Mouse (Mus musculus) Muller cell, postnatal 12 days (primary cell): ENCODE data around the gene Wdr34.
"Not testable (repeated sequence)": the region's sequence is repeated elsewhere in the genome, so short reads cannot be mapped to it uniquely, and the experiment has no call there.

ENCODE experiments used
- DNase-seq: peaks from one replicate; pipeline ENCODE4 v3.0.0-alpha.2; 2015; ENCODE audit errors: inconsistent ontology term

Gene Wdr34

DNA sequence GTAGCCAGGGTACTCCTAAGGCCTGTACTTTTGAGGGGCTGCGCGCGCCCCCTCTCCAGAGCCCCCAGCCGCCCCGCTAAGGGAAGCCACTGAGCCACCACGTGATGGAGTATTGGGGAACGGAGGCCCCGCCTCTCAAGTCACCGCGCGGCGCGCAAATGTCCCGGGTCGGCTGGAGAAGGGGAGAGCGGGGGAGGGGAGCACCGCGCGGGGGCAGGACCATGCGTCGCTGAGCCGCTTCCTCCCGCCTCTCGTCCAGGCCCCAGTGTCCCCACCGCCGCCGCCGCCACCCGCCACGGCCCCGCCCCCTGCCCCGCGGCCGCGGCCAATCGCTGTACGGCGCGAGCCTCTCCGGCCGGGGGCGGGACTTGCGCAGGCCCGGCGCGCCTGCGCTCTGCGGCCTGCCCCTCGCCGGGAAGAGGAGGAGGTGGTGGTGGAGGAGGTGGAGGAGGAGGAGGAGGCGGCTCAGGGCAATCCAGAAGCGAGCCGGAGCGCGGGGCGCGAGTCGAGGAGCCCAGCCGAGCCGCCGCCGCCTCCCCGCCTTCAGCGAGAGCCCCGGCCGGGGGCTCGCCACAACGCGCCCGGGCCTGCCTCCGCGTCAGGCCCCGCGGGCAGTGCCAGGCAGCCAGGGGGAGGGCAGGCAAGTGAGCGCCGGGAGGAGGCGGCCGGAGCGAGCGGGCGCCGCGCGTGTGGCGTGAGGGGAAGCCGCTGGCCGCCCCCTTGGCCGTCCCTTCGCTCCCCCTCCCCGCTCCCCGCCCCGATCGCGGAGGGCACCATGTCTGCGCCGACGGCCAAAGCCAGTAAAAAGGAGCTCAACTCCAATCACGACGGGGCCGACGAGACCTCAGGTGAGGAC, 17.6 kb upstream of the Wdr34 start:
- peak; percentile 98 for DNase-seq

DNA sequence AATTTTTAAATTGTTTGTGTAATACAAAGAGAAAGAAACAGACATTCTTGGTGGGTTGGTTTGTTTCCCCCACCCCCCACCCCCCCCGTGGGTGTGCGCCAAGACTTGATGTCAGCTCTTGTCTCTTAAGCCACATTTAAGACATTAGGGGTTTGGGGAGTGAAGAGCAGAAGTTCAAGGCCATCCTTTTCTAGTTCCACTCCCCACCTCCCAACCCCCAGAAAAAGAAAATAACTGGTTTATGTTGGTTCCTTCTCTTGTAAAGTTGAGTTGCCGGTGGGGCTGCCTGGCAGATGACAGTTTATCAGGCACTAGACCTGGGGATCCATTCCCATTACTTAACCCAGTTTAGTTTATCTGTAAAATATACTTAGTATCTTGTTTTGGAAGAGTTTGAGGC, 15.6 kb upstream of the Wdr34 start:
- no peak for DNase-seq

DNA sequence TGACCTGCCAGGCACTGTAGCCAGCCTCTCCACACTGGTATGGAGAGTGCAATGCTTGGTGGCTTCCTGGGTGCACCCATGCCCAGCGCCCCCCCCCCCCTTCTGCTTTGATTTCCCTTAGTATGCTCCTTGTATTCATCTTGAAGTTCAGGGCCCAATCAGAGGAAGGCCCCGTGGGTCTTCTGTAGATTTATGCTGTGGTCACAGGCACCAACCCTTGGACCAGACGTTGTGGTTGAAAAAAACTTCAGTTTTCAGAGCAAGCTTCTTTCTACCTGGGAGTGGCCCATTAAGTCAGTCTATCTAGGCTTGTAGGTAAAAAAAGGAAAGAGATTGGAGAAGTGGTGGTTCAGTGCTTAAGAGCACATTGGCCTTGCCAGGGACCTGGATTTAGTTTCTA, 15.1 kb upstream of the Wdr34 start:
- DNase-seq = no peak

DNA sequence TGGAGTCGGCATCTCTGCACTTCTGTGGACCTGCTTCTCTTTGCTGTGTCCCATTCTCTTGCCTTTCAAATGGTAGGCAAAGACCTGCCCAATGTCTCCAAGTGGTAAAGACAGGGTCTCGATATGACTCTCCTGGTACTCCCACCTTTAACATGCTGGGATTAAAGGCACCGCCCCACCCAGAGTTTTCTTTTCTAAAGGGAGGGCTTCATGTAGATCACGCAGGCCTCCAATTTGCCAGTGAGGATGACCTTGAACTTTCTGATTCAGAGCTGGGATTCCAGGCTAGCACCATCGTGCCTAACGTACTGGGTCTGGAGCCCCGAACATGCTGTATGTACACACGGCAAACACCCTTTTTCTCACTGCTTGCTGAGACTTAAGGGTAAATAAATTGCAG, 14.6 kb upstream of the Wdr34 start:
- DNase-seq = no peak

DNA sequence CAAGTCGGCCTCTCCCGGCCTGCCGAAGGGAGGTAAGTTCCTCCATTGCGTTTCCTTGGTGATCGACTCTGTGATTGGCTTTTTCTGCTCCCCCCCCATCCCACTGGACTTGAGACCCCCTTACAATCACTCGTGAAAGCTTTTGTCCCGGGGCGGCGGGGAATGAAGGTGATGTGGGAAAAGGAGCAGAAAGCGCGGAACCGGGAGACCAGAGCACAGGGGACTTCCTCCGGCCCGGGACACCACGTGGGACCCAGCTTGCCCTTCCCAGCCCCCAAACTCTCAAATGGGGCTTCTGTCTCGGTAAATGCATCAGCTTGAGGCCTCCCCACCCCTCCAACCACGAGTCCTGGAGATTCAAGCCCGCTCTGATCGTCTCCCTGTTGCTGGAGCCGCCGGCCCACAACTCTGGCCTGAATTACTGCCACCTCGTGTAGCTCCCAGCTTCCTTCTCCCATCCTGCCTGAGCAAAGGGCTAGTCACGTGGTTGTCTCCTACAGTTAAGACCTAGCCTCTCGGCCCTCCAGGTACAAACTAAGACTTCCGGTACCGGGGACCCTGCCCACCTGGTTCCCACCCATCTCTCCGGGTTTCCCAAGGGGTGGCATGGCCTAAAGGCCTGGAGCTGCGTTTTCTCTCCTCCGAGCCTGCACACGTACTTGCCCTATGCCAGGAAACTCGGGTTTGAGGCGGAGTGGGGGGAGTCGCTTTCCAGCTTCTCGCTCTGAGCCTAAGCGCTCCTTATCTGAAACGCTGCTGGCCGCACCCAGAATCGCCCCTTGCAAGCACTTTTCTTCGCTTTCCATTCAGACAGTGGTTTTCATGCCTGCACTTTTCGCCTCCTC, 13.8 kb upstream of the Wdr34 start:
- DNase-seq = peak; percentile 78

DNA sequence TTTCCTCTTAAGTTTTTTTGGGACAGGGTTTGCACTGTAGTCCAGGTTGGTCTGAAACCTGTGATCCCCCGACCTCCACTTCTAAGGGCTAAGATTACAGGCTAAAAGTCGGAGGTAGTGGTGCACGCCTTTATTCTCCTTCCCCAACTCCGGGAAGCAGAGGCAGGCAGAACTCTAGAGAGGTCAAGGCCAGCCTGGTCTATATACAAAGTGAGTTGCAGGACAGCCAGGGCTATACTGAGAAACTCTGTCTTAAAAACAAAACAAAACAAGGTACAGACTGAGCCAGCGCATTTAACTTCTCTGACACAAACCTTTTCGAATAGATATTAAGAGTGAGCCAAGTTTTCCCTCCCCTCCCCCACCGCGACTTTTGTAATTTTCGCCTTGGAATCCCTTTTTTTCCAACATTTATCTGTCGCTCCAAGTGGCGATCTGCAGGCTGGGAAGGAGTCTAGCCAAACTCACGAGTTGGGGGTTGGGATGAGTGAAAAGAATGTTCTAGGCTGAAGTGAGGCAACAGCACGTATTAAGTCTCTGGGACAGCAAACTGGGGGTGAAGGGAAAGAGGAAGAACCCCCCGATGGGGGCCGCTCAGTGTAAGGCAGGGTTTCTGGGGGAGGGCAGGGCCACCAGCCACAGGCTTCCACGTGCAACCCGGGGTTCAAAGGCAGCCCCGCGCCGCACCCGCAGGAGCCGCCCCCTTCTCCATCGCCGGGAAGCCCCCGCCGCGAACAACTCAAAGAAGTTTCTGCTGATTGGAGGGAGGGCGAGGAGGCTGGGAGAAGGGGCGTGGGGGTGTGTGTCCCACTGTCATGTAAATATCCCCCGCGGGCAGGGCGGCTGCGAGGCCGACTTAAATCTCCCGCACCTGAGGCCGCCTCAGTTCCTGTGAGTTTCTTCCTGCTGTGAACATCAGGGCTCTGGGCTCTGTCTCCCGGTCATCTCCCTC, 12.8 kb upstream of the Wdr34 start:
- DNase-seq = peak; percentile 71

DNA sequence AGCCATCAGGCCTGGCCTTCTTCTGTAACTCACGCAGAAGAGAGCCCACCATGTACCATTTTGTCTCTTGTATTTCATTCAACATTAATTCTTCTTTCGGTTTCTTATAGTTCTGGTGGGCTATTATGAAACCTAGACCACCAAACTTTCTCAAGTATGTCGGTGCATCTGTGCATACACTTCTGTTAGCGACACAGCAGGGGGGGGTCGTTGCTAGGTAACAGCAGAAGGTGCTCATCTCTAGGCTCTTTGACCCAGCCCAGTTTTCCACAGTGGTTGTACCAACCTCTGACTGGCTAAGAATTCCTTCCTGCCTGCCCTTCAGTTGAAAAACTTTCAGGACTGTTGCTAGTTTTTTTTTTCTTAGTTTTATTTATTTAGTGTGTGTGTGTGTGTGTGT, 9.7 kb upstream of the Wdr34 start:
- no peak for DNase-seq

DNA sequence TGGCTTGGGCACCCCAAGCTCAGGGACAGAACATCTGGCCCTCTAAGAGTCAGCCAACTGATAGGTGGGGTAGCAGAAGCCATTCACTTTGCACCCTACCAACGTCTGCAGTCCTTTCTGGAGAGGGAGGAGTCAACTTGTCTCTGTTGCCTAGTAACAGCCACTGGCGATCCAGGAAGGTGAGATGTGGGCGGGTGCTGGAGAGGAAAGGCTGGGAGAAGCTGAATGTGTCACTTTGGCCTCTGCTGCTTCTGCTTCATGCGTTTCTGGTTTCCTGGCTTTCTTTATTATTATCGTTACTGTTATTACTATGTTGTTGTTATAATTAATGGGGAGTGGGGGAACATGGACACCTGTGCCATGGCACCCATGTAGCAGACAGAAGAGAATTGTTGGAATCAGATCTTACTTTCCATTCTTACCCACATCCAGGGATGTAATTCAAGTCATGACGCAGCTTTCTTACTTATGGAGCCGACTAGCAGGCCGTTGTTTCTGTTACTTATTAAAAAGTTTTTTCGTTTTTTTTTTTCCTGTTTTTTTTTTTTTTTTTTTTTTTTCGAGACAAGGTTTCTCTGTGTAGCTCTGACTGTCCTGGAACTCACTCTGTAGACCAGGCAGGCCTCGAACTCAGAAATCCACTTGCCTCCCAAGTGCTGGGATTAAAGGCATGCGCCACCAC, 8.7 kb upstream of the Wdr34 start, which contains the start of gene Set:
Gene Set, plus strand, starts transcription at position 156 of the 682 bp plus-strand sequence.
- no peak for DNase-seq

DNA sequence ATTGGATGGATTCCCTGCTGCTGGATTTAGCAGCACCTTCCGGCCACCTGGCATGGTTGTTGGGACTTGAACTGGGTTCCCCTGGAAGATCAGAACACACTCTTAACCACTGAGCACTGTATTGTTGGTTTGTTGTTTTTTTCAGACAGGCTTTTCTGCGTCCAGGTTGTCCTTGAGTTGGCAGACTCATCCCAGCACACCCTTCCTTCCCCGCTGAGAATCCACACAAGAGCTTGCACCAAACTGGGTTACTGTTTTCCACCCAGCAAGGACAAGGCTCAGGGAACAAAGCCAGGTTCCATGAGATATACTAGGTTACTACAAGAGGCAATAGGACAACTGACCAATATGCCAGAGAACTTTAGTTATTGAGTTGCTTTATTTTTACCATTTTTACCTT, 8.1 kb upstream of the Wdr34 start:
- DNase-seq = no peak

DNA sequence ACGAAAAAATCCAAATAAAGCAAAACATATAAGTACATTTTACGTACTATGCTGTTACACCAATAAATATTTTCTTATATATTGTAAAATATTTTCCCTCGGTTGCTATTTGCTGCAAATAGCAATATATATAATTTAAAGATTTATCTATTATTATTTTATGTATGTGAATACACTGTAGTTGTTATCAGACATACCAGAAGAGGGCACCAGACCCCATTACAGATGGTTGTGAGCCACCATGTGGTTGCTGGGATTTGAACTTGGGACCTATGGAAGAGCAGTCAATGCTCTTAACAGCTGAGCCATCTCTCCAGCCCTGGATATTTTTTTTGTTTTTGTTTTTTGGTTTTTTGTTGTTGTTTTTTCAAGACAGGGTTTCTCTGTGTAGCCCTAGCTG, 6.6 kb upstream of the Wdr34 start:
- not testable (repeated sequence) for DNase-seq

DNA sequence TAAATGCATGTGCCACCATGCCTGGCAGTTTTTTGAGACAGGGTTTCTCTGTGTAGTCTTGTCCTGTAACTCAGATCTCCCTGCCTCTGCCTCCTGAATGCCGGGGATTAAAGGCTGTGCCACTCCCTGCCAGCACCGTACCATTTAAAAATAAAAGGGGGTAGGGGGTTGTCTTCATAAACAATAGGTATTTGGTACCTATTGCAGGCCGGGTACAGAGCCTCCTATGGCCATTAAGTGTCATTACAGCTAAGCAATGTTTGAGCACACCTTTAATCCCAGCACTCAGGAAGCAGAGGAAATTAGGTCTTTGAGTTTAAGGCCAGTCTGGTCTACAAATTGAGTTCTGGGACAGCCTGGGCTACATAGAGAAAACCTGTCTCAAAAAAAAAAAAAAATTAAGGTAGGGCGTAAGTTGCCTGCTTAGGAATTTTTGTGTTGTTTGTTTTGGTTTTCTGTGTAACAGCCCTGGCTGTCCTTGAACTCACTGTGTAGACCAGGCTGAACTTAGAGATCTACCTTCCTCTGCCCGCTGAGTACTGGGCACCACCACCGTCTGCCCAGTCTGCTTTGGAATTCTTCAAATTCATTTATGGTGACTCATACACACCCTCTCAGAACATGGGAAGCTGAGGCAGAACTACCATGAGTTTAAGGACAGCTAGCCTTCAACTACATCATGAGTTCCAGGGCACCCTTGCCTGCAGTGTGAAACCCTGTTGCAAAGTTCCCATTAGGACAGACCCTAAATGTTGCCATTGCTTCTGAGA, 3.5 kb upstream of the Wdr34 start:
- DNase-seq = no peak

DNA sequence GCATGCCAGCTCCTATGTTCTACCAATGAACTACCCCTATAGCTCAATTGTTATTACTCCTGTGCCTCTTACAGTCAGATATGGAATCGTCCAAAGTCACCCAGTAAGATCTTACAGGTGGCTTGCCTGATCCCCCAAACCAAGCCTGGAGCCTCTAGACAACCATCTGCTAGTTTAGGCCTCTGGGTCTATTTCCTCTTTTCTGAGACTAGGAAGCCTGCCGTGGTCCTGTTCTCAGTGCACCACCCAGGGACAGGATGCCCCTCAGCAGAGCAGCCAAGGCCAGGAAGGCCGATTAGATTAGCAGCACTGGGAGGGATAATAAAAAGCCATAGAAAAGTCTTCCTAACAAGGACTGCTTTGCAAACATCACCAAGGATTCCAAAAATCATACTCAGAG, 1.1 kb upstream of the Wdr34 start:
- DNase-seq = no peak

DNA sequence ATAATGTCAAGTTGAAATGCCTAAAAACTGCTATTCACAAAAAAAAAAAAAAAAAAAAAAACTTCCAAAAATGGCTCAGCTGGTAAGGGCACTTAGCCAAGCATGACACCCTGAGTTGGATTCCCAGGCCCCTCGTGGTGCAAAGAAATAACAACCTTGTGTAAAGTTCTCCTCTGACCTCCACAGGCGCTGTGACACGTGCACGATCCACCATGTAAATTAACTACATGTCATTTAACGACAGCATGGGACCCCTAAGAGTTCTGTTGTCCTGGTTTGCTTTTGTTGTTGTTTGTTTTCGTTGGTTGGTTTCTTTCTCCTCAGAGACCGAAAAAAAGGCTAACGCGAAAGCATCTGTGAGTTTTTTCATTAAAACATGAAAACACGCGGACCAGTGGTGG, 580 bp downstream of the Wdr34 start:
- no peak for DNase-seq

DNA sequence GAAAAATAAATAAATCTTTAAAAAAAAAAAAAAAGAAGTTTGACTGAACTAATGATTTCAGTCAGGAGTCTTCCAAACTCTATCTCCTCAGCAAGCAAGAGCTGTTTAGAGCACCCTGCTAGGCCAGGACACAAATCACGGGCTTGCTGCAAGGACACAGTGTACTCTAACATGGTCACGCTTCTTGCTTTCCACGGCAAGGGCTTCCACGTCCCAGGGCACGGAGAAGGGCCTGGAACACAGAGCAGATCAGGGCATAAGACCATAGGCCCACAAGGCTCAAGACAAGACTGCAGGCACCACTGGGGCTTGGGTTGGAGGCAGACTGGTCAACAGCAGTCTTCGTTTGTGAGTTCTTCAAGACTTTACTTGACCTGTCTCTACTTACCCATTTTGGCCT, 1.6 kb downstream of the Wdr34 start:
- DNase-seq = no peak

DNA sequence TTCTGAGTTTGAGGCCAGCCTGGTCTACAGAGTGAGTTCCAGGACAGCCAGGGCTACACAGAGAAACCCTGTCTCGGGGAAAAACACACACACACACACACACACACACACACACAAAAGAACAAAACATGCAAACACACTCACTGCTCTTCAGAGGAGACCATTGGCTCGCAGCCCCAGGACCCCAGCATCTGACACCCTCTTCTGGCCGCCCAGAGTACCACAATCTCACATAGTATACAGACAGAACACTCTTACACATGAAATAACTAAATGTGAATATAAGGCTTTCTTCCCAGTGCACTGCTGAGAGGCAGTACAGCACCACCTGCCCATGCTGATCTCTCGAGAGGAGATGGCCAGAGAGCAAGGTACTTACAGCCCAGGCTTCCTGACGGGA, 4.1 kb downstream of the Wdr34 start:
- DNase-seq = no peak

DNA sequence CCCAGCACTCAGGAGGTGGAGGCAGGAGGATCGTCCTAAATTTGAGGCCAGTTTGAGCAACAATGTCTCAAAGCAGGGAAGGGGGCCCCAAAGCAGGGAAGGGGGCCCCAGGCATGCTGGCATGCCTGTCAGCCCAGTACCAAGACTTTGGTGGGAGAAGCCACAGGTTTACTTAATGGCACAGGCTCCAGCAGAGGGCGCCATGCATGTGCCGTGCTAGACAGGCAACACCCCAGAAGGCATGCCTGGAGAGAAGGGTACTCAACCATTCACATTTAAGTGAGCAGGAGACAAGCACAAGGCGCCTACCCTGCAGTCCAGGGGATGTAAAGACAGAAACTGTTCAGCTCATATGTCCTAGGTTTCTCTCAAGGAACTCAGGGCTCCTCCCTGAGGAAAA, 6.2 kb downstream of the Wdr34 start:
- peak; percentile 40 for DNase-seq

DNA sequence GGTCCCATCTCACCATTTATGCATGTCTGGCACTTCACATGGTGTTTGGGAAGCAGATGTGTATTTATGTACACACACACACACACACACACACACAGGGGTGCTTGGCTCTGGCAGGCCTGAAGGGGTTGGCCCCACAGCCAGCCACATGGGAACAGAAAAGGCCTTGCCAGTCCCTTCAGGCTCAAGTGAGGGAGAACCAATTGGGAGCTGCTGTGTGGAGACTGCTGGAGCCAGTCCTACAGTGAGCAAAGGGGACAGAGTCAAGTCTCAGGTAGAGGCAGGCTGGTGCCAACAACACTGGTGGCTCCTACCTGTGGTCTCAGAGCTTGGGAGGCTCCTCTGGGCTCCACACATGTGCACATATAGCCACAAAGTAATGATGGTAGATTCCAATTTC, 9.0 kb downstream of the Wdr34 start:
- no peak for DNase-seq

DNA sequence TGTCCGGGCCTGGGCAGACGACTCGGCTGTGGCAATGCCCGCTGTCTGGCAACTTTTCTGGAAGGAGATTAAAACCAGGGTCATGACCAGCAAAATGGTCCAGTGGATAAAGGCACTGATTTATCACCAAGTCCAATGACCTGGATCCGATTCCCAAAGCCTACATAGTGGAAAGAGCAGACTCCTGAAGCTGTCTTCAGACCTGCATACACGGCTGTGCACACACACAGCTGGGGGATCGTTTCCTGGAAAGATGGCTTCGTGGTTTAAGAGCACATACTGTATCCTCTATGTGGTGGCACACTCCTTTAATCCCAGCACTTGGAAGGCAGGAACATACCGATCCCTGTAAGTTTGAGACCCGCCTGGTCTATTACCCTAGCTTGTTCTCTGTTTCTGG, 10.3 kb downstream of the Wdr34 start:
- no peak for DNase-seq

DNA sequence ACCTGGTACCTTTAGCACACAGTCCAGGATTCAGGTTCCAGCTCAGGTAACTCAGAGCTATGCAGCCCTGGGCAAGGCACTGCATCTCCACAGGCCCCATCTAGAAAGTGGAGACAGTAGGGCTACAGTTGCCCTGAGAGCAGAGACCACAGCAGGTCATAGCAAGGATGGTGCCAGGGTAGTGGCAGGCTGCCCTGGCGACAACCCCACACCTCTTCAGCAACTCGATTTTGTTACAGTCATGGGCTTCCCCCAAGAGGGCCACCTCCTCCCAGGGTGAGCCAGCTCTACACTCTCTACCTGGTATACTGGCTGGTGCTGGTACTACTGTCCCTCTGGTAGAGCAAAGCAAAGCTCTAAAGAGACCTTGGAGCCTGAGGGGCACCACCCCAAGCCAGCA, 10.9 kb downstream of the Wdr34 start:
- no peak for DNase-seq

DNA sequence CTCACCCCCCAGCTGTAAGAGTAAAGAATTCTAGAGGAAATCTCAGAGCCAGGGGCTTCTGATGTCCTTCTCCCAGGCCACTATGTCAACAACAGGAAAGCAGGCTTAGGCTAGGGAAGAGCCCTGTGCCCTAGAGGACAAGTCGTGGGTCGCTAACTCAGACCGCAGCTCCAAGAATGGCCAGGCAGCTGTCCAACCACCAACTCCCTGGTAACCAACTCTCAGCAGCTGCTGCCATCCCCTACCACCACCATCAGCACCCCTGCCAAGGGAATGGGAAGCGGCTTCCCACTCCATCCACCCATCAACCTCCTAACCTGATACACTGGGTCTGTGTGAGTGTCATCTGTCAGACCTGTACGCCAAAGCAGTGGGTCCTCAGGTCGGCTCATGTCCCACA, 15.7 kb downstream of the Wdr34 start:
- no peak for DNase-seq
